Mouse (Mus musculus) layer of hippocampus, postnatal 14 days (tissue): ENCODE measurements around the gene Prpf8. TPM values are rescaled to one million over a fixed set of nuclear protein-coding genes. Genes with fewer than 3 reads are reported as not detected.

ENCODE experiments used
- DNase-seq, 2 experiments: peaks; one replicate each; pipeline ENCODE4 v3.0.0; 2021 to 2022; ENCODE audit warnings: low spot score in 2 of 2, mixed read lengths in 1 of 2
- total RNA-seq, 2 experiments: library from RNA; stranded (reverse); gene quantifications; 2 replicates each; pipeline ENCODE4 v1.2.3; 2021

The Prpf8 gene
- total RNA-seq, 2 experiments from 2014 or later: 111 to 113 TPM

- DNase-seq: no peak
Observed at GRCm38 (mm10) chr11:75494296-75495049, 7.9 kb downstream of the Prpf8 start.

DNA sequence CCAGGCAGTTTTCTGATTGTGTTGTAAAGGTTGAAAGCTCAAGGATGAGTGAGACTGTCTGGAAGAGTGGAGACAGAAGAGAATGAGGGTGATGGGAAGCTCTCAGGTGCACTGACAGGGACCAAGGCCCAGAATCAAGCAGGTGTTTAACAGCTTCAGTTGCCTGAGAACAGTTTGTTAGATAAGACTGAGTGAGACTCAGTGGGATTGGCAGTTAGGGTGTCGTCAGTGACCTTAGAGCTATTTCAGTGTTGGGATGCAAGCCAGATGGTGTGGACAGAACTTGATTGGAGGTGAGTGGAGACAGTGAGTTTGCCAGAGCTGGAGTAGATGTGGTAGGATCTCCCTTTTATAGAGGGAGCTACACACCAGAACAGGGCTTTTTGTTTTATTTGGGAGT is 11.5 kb downstream of the Prpf8 start:
- DNase-seq: no peak

DNA sequence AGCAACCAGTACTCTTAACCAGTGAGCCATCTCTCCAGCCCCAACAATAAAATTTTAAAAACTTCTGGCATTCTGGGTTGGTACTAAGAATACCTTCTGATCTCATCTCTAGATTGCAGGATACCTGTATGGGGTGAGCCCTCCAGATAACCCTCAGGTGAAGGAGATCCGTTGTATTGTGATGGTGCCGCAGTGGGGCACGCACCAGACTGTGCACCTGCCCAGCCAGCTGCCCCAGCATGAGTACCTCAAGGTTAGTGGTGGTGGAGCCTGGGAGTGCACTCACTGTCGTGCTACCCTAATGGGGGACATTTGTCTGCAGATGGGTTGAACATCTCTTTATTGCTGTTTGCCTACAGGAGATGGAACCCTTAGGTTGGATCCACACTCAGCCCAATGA is 21.5 kb downstream of the Prpf8 start:
- DNase-seq: no peak

DNA sequence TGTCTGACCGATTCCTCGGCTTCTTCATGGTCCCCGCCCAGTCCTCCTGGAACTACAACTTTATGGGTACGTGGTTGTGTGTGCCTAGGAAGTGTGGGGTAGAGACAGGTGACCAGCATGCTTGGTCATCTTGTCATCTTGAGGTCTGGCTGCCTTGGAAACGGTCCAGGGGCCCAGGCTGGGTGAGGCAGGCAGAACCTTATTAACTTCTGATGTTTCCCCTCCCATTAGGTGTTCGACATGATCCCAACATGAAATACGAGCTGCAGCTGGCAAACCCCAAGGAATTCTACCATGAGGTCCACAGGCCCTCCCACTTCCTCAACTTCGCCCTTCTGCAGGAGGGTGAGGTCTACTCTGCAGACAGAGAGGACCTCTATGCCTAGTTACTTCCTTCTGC is 22.3 kb downstream of the Prpf8 start:
- no peak for DNase-seq

DNA sequence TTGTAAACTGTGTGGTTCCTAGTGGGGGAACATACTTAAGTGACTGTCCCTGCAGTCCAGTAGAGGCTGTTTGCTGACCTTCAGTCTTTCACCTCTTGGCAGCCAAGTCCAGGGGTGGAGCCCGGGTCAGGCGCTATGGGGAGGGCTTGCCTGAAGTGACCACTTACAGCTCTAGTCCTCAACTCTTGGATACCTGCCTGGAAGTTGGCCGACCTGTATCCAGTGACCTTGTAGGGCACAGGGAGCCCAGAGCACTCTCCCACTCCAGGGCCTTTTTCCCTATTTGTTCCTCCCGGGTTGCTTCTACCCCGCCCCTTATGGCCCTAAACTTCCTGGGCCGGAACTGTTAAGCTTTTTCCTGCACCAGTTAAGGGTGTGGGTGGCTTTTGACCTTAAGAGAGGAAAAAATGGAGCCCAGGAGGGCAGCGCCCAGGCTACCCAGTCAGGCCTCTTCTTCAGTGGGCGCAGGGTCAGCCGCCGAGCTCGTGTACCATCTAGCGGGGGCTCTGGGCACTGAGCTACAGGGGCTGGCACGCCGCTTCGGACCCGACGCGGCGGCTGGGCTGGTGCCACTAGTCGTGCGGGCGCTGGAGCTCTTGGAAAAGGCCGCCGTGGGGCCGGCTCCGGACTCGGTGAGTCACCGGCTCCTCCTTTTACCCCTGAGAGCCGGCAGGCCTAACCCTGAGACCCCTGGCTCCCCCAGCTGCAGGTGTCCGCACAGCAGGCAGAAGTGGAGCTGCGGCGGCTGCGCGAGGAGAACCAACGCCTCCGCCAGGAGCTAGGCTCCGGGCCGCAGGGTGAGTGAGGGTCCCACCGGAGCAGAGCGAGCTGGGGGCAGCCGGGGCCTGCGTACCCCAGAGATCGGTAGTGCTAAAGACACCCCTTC is 23.4 kb downstream of the Prpf8 start, which contains the start of gene Rilp:
Rilp (plus strand) TSS at position 354 of the 886 bp plus-strand sequence.
- DNase-seq: peak in 1 of 2 experiments; percentile 65

- DNase-seq: peak; percentile 89 to 92
Observed at GRCm38 (mm10) chr11:75510627-75510993, 24.0 kb downstream of the Prpf8 start.

DNA sequence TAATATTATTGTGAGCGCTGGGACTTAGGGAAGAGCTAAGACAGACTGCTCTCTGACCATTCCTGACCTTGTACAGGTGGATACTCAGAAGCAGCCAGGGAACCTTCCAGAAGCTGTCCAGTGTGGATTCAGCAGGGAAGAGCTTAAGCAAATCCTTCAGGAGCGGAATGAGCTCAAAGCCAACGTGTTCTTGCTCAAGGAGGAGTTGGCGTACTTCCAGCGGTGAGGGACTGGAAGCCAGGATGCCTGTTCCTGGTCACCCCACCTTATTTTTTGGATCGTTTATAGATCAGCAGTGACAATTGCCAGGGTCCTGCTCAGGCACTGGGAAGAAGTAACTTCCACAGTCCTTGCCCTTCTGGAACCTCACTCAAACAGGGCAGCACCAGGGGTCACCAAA is 24.6 kb downstream of the Prpf8 start:
- peak in 1 of 2 experiments; percentile 30 for DNase-seq

DNA sequence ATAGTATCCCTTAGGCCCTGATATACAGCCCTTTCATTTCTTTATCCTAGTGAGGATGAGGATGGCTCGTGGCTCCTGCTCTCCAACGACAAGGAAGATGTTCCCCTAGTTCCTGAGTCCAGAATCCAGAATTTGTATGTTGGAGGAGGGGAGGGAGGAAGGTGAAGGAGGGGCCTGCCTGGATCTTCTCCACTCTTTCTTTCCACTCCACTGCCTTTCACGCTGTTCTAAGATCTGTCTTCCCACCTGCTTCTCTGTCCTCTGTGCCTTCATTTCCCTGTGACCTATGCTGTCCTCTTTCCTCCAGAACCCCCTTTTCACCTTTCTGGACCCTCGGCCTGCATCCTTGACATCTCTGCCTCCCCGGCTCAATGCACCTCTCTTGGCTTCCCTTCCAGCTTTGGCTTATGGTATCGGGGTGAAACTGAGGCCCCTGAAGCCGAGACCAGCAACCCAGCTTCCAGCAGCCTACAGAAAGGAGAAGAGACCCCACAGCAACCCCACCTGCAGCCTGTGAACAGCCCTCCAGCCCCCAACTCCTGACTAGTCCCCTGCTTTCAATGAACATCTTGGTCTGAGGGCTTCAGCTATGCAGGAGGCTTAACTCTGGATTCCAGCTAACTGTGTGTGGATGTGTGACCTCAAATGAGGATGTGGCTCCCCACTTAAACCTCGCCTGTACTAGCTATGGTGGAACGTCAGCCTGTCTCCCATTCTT is 25.8 kb downstream of the Prpf8 start:
- DNase-seq: no peak

DNA sequence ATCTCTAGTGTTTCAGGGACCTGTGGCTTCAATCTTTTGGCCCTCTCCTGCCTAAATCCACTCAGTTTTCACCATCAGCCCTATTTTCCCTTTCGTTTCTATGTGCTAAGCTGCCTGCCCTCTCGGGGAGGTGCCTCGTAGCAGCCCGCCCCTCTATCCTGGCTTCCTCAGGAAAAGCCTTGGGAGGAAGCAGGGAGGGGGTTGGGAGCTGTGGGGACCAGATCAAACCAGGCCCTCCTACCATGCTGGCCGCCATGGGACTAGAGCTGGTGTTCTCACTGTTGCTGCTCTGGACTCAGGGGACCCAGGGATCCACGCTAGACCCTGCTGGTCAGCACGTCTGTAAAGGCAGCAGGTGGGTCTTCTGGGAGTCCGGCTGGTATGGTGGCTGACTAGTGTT is 26.7 kb downstream of the Prpf8 start, which contains the start of gene Scarf1:
Scarf1 (plus strand) TSS at position 205 of the 400 bp plus-strand sequence.
- DNase-seq: no peak

DNA sequence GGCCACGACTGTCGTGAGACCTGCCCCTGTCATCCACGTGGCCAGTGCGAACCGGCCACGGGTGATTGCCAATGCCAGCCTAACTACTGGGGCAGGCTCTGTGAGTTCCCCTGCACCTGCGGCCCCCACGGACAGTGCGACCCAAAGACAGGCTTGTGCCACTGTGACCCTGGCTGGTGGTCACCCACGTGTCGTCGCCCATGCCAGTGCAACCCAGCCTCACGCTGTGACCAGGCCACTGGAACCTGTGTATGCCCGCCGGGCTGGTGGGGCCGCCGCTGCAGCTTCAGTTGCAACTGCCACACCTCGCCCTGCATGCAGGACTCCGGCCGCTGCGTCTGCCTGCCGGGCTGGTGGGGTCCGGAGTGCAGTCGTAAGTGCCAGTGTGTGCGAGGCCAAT is 28.6 kb downstream of the Prpf8 start:
- DNase-seq: no peak

DNA sequence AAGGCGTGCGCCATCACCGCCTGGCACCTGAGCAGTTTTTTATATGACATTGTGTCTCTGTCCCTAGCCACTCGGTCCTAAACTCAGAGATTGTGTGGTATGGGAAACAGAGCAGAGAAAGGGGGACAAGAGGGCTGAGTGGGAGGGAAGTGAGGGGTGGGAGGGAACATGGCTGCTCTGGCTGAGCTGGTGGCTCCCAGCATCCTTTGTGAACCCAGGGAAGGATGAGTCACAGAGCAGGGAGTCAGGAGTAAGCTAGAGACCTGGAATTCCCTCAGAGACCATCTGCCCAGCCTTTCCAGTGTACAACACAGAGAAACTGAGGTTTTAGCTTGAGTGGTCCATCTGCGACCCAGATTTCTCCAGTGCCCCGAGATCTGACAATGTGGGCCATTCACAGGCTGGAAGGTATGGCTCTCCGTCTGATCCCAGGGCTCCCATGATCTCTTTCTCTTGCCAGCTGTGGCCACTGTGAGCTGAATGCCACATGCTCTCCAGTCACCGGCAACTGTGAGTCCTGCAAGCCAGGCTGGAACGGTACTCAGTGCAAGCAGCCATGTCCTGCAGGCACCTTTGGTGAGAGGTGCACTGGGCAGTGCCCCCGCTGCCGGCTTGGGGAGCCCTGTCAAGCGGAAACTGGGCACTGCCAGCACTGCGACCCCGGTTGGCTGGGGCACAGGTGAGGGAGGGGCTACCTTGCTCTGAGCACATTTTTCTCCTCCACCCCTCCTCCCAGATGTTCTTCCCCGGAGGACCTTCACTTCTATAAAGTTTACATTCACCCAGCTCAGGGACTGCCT is 33.4 kb downstream of the Prpf8 start:
- DNase-seq: no peak

GRCm38 (mm10) chr11:75521609-75522008 is 35.0 kb downstream of the Prpf8 start:
- no peak for DNase-seq

DNA sequence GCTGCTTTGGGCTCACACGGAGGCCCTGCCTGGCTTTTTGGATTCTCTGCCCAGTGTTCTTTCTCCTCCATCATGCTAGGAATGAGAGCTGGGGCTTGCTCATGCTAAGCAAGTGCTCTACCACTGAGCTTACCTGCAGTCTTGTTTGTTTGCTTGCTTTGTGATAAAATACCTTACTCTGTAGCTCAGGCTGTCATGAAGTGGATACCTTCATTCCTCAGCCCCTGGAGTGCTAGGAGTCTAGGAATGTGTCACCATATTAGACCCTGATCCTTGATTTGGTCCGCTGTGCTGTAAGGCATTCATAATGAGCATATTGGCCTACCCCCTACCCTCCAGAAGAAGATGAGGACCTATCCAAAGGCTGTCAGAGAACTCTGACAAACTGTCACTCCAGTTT is 36.2 kb downstream of the Prpf8 start:
- no peak for DNase-seq

GRCm38 (mm10) chr11:75525531-75526125 is 39.0 kb downstream of the Prpf8 start:
- no peak for DNase-seq

GRCm38 (mm10) chr11:75526943-75527342 is 40.3 kb downstream of the Prpf8 start:
- no peak for DNase-seq

DNA sequence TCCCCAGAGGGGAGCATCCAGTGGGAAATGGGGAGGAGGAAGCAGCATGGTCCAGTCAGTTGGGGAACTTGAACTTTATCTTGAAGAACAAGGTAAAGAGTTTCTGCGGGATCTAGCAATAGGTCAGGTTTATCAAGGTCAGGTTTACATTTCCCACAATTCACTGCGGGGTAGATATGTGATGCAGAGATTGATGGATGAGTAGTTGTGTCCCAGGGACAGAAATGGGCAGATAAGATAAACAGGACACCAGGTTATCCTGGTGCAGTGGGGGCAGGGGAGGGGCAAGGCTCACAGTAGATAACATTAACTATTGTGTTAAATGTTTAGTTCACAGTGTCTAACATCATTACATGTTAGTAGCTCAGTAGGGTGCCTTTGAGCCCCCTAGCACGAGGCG is 43.2 kb downstream of the Prpf8 start:
- DNase-seq: no peak

GRCm38 (mm10) chr11:75530325-75530724 is 43.7 kb downstream of the Prpf8 start:
- DNase-seq: peak; percentile 97

- no peak for DNase-seq
Observed at GRCm38 (mm10) chr11:75530845-75531373, 44.3 kb downstream of the Prpf8 start.

DNA sequence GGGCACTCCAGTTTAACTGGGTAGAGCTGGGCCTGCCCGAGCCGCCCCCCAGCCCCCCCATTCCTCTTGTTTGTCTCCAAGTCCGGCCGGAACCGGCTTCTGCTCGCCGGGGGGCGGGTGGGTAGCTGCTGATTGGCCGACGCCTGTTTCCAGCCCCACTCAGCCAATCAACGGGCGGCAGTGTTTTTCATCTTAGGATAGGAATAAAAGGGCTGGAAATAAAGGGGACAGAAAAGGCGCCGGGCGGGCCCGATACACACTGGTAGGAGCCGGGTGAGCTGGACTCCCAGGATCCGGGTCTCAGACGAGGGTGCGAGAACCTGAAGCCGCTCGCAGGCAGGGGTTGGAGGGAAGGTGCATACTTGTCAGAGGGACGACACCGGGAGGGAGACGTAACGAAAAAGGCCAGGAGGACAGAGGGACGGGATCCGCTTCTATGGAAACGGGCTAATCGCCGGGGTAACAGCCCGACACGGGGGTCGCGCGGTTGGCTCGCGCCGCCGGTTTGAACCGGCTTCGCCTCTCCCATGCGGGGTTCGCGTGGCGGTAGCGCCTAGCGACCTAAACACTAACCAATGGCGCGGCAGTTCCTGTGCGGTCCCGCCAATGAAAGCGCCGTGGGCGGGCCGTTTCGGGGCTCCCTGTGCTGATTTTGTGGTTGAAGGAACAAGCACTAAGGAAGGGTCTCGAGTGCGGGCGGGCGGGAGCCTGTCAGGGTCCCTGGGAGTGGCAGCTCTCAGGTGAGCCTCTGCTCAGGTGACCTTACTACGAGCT is 45.0 kb downstream of the Prpf8 start, which contains the start of gene Slc43a2:
Slc43a2 (plus strand) TSS at position 226 of the 774 bp plus-strand sequence.
- DNase-seq: peak; percentile 98 to 99
